Mouse (Mus musculus) stomach, embryonic 15.5 days (tissue): Measurements from ENCODE around the gene Rab5c. TPM values are rescaled to one million over a fixed set of nuclear protein-coding genes. Genes with fewer than 3 reads are reported as not detected.

Source experiments
- ATAC-seq: fragments of 200-750 bp; cut with Nextera tagmentation; 2 replicates; pipeline ENCODE4 v1.8.0; 2017; ENCODE audit warnings: low read depth, moderate number of reproducible peaks, moderate TSS enrichment; ENCODE audit not compliant: insufficient read depth, low FRiP score
- H3K27ac ChIP-seq: fragments of 300-500 bp; sonication (generic); 2 replicates; pipeline ENCODE4 v1.5.1; 2015; ENCODE audit warnings: mild to moderate bottlenecking, inconsistent platforms
- H3K27me3 ChIP-seq: fragments of 300-500 bp; sonication (generic); replicated peaks from 2 replicates; pipeline ENCODE4 v1.6.1; 2015; ENCODE audit warnings: inconsistent platforms
- H3K36me3 ChIP-seq: fragments of 300-500 bp; sonication (generic); 2 replicates; pipeline ENCODE4 v1.6.1; 2015; ENCODE audit warnings: inconsistent platforms
- H3K4me1 ChIP-seq: fragments of 300-500 bp; sonication (generic); 2 replicates; pipeline ENCODE4 v1.6.1; 2015; ENCODE audit warnings: inconsistent platforms
- H3K4me2 ChIP-seq: fragments of 300-500 bp; sonication (generic); 2 replicates; pipeline ENCODE4 v1.6.1; 2015; ENCODE audit warnings: mild to moderate bottlenecking, inconsistent platforms
- H3K4me3 ChIP-seq: fragments of 300-500 bp; sonication (generic); replicated peaks from 2 replicates; pipeline ENCODE4 v1.5.1; 2015; ENCODE audit warnings: inconsistent platforms
- H3K9ac ChIP-seq: fragments of 300-500 bp; sonication (generic); 2 replicates; pipeline ENCODE4 v1.6.1; 2015; ENCODE audit warnings: inconsistent platforms
- H3K9me3 ChIP-seq: fragments of 300-500 bp; sonication (generic); 2 replicates; pipeline ENCODE4 v1.6.1; 2016; ENCODE audit warnings: inconsistent platforms
- WGBS: fragments of 180-500 bp; shearing (Covaris S2); methylation state at CpG from one replicate; pipeline ENCODE4 v1.1.7; 2015; 5-methylcytosine and 5-hydroxymethylcytosine counted together
- polyA plus RNA-seq: library from polyadenylated mRNA; unstranded; fragments of >200 nt; fragmentation: Nextera tagmentation; extraction: Ambion mirVana; gene quantifications from 2 replicates; pipeline ENCODE4 v1.2.1, GENCODE M21; 2015

Gene Rab5c
- polyA plus RNA-seq, 1 experiment from 2014 or later = 25.5 TPM

GRCm38 (mm10) chr11:100709201-100709810, 28.7 kb downstream of the Rab5c start:
- H3K4me3 ChIP-seq = no peak overlapping the region
- no peaks in the 10 kb centered on the region for H3K9me3 ChIP-seq
- WGBS = 90% methylated on average over 9 of the region's 9 CpGs
- H3K9ac ChIP-seq = no peak overlapping the region
- no peak overlapping the region for H3K27ac ChIP-seq
- peaks cover 50% of the 10 kb centered on the region for H3K36me3 ChIP-seq
- H3K27me3 ChIP-seq = no peaks in the 10 kb centered on the region
- ATAC-seq = no peak
- H3K4me1 ChIP-seq = peaks cover 29% of the 10 kb centered on the region
- H3K4me2 ChIP-seq = no peak overlapping the region

DNA sequence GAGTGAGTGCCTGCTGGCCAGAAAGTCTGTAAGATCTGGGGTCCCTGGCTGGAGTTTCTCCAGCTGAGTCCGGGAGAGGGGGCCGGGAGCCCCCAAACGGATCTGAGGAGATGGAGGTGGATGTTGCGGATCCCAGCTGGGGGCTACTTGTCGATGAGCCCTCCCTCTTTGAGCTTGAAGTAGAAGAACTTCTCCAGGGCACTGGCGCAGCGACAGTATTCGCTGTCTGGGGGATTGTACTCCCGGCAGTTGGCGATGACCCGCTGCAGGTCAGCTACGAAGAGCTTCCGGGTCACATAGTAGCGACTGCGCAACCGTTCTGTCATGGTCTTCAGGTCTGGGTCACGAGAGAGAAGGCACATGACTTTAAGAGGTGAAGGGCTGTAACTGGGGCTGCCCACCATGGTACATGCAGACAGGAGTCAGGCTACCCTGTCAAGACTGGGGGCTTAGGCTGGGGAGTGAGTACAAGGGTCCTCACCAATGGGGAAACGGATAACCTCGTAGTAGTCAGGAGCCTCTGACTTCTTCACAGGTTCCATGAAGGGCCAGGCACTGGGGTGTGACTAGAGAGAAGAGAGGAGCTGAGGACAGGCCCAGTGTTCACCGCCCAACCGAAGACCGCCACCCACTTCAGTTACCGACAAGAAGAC, 32.8 kb downstream of the Rab5c start:
- peaks cover 8% of the 10 kb centered on the region for H3K4me1 ChIP-seq
- no peak overlapping the region for H3K4me2 ChIP-seq
- H3K4me3 ChIP-seq = no peak overlapping the region
- H3K27me3 ChIP-seq = no peaks in the 10 kb centered on the region
- ATAC-seq = no peak
- WGBS = 90% methylated on average over 23 of the region's 23 CpGs
- no peaks in the 10 kb centered on the region for H3K9me3 ChIP-seq
- no peak overlapping the region for H3K27ac ChIP-seq
- H3K36me3 ChIP-seq = peaks cover 48% of the 10 kb centered on the region
- H3K9ac ChIP-seq = no peak overlapping the region

GRCm38 (mm10) chr11:100703851-100704531, 34.0 kb downstream of the Rab5c start, which contains the start of gene Dhx58:
Gene Dhx58, minus strand, starts transcription at chr11:100704271.
- WGBS = 62% methylated on average over 7 of the region's 7 CpGs
- peaks cover 39% of the 10 kb centered on the region for H3K36me3 ChIP-seq
- peaks cover 8% of the 10 kb centered on the region for H3K4me1 ChIP-seq
- H3K9ac ChIP-seq = no peak within 1 kb of the TSS
- H3K9me3 ChIP-seq = no peaks in the 10 kb centered on the region
- ATAC-seq = no peak
- no peak within 1 kb of the TSS for H3K4me3 ChIP-seq
- H3K27ac ChIP-seq = 0 out of 2 replicates have a peak within 1 kb of the TSS, but pooled peaks have one; percentile 38
- H3K4me2 ChIP-seq = peak within 1 kb of the TSS; percentile 46; the same call in 1 of the 2 replicates
- H3K27me3 ChIP-seq = no peaks in the 10 kb centered on the region

- Histone ChIP-seq H3K36me3 (peaks cover 33% of the 10 kb centered on the region), H3K27ac (no peak overlapping the region), H3K4me3 (no peak overlapping the region), H3K9ac (no peak overlapping the region), H3K27me3 (no peaks in the 10 kb centered on the region), H3K4me1 (peaks cover 8% of the 10 kb centered on the region), H3K9me3 (no peaks in the 10 kb centered on the region), H3K4me2 (peak overlapping the region; percentile 46; the same call in 1 of the 2 replicates)
- no peak for ATAC-seq
- 64% methylated on average over 11 of the region's 11 CpGs for WGBS
Measured at GRCm38 (mm10) chr11:100703366-100703765, 34.6 kb downstream of the Rab5c start.

- Histone ChIP-seq H3K9me3 (no peaks in the 10 kb centered on the region), H3K27ac (no peak overlapping the region), H3K4me3 (no peak overlapping the region), H3K4me2 (peak overlapping the region; percentile 46), H3K4me1 (peaks cover 8% of the 10 kb centered on the region), H3K9ac (no peak overlapping the region), H3K36me3 (peaks cover 28% of the 10 kb centered on the region), H3K27me3 (no peaks in the 10 kb centered on the region)
- 39% methylated on average over 7 of the region's 7 CpGs for WGBS
- no peak for ATAC-seq
Measured at GRCm38 (mm10) chr11:100702906-100703305, 35.1 kb downstream of the Rab5c start.

DNA sequence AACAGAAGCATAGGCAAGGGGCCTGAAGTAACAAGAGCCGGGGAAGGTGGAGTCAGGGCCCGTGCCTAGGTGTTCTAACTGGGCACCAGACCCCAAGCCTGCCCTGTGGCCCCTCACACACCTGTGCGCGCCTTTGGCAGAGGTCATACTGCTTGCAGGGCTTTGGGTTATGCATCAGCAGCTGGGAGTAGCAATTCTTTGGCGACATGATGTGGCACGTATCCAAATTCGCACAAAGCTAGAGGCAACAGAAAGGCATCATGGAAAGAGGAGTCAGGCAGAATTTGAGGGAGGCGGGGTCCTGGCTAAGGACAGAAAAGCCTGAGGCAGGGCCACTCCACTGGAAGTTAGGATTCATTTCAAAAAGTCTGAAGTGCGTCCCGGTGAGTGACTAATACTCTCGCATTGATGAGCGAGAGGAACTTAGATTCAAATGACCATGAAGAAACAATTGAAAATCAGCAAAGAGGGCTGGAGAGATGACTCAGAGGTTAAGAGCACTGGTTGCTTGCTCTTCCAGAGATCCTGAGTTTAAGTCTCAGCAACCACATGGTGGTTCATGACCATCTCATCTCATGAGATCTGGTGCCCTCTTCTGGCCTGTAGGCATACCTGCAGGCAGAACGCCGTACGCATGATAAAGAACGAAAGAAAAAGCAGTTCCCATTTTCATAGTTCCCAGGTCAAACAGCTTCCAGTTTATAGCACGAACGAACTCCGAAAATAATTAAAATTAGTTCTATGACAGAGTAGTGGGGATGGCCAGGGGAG, 35.7 kb downstream of the Rab5c start:
- no peak overlapping the region for H3K27ac ChIP-seq
- peaks cover 8% of the 10 kb centered on the region for H3K4me1 ChIP-seq
- H3K36me3 ChIP-seq = peaks cover 23% of the 10 kb centered on the region
- 38% methylated on average over 19 of the region's 19 CpGs for WGBS
- no peaks in the 10 kb centered on the region for H3K27me3 ChIP-seq
- H3K9me3 ChIP-seq = no peaks in the 10 kb centered on the region
- no peak overlapping the region for H3K9ac ChIP-seq
- H3K4me2 ChIP-seq = peak overlapping the region; percentile 46
- H3K4me3 ChIP-seq = no peak overlapping the region
- ATAC-seq = peak; percentile 40; the same call in 1 of the 2 replicates

DNA sequence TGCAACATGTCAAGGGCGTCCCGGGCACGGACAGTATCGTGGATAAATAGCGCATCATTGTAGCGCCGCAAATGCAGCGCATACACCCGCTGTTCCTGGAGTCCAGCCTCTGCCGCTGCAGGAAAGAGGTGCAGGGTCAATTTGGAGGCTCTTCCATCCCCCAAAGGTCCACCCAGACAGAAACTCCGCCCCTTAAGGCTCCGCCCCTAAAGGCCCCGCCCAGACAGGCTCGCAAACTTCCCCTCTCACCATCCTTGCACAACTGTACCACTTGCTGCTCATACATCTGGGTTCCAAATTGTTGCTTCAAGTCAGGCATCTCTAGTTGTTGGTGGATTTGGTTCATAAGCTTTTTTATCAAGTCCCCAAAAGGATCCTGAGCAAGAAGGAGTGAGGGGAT, 36.7 kb downstream of the Rab5c start:
- Histone ChIP-seq H3K4me3 (peak overlapping the region; percentile 27), H3K27me3 (no peaks in the 10 kb centered on the region), H3K27ac (no peak overlapping the region), H3K4me1 (peaks cover 8% of the 10 kb centered on the region), H3K36me3 (peaks cover 13% of the 10 kb centered on the region), H3K9me3 (no peaks in the 10 kb centered on the region), H3K4me2 (peak overlapping the region; percentile 46), H3K9ac (no peak overlapping the region)
- no peak for ATAC-seq
- WGBS = 8% methylated on average over 14 of the region's 14 CpGs

- H3K36me3 ChIP-seq = peaks cover 7% of the 10 kb centered on the region
- H3K27ac ChIP-seq = no peak overlapping the region
- 67% methylated on average over 3 of the region's 3 CpGs for whole genome bisulfite sequencing
- no peak for ATAC-seq
- no peak overlapping the region for H3K9ac ChIP-seq
- no peak overlapping the region for H3K4me3 ChIP-seq
- H3K4me2 ChIP-seq = peak overlapping the region; percentile 46; the same call in 1 of the 2 replicates
- H3K9me3 ChIP-seq = no peaks in the 10 kb centered on the region
- H3K27me3 ChIP-seq = no peaks in the 10 kb centered on the region
- H3K4me1 ChIP-seq = peaks cover 8% of the 10 kb centered on the region
Measured at GRCm38 (mm10) chr11:100700710-100701109, 37.3 kb downstream of the Rab5c start.

DNA sequence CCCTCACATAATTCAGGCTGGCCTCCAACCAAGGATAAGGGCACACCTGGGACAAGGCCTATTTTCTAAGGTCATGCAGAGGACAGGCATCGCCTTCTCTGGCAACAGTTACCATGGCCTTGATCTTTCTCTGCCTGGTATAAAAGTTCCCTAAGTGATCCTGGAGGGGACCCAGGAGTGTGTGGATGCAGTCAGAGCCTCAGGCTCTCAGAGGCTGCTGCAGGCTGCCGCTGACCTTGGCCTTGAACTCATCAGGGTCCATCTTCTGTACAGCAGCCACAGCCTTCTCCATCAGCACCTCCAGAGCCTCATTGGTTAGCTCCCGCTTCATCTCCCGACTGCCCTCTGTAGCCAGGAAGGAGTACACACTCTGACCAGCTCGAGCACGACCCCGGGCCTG, 40.1 kb downstream of the Rab5c start:
- H3K4me2 ChIP-seq = no peak overlapping the region
- no peaks in the 10 kb centered on the region for H3K27me3 ChIP-seq
- ATAC-seq = no peak
- H3K27ac ChIP-seq = no peak overlapping the region
- WGBS = 65% methylated on average over 7 of the region's 7 CpGs
- H3K9ac ChIP-seq = no peak overlapping the region
- no peaks in the 10 kb centered on the region for H3K9me3 ChIP-seq
- no peaks in the 10 kb centered on the region for H3K36me3 ChIP-seq
- H3K4me1 ChIP-seq = peaks cover 4% of the 10 kb centered on the region
- H3K4me3 ChIP-seq = no peak overlapping the region

- 43% methylated on average over 5 of the region's 5 CpGs for WGBS
- H3K27me3 ChIP-seq = peaks cover 18% of the 10 kb centered on the region
- no peak for ATAC-seq
- H3K9ac ChIP-seq = no peak overlapping the region
- H3K4me3 ChIP-seq = no peak overlapping the region
- no peak overlapping the region for H3K27ac ChIP-seq
- H3K9me3 ChIP-seq = no peaks in the 10 kb centered on the region
- no peaks in the 10 kb centered on the region for H3K36me3 ChIP-seq
- no peak overlapping the region for H3K4me2 ChIP-seq
- peaks cover 9% of the 10 kb centered on the region; the same call in 1 of the 2 replicates for H3K4me1 ChIP-seq
Measured at GRCm38 (mm10) chr11:100694926-100695325, 43.1 kb downstream of the Rab5c start.

DNA sequence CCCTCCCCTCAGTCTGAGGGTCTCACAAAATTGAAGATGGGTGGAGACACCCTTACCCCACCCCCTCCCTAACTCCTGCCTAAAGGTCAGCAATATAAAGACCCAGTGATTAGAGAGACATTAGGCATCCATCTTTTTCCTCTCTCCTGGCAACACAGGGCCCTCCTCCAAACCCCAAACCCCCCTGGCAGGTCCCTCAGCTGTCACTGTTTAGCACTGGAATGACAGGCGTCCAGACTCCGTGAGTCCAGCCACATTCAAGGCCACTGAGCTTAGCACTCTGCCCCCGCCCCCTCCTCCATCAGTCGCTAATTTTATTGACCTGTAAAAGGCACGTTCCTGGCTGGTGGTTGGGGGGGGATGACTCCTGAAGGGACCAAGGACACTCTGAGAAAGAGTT, 44.9 kb downstream of the Rab5c start:
- H3K27me3 ChIP-seq = peaks cover 18% of the 10 kb centered on the region
- H3K4me1 ChIP-seq = peaks cover 9% of the 10 kb centered on the region; the same call in 1 of the 2 replicates
- no peak overlapping the region for H3K9ac ChIP-seq
- no peak overlapping the region for H3K4me3 ChIP-seq
- no peaks in the 10 kb centered on the region for H3K9me3 ChIP-seq
- H3K4me2 ChIP-seq = no peak overlapping the region
- no peak overlapping the region for H3K27ac ChIP-seq
- ATAC-seq = no peak
- H3K36me3 ChIP-seq = no peaks in the 10 kb centered on the region
- 28% methylated on average over 5 of the region's 5 CpGs for WGBS
